Mouse (Mus musculus) spleen, adult 2 months (tissue): ENCODE data around the gene Calcoco1.

ENCODE experiments used
- CTCF ChIP-seq: fragments of 200-500 bp; IDR thresholded peaks from 2 replicates; pipeline ENCODE4 v1.5.1; 2011; ENCODE audit warnings: mild to moderate bottlenecking, inconsistent platforms; ENCODE audit not compliant: insufficient read depth, insufficient read length, insufficient replicate concordance; ENCODE audit errors: extremely low read depth
- POLR2A ChIP-seq: fragments of 200-500 bp; IDR thresholded peaks from 2 replicates; pipeline ENCODE4 v1.6.1; 2011; ENCODE audit warnings: low read depth, low read length, inconsistent platforms

- TF ChIP-seq CTCF, result no peak
- TF ChIP-seq POLR2A, result no peak
Observed at GRCm38 (mm10) chr15:102722500-102722931, 538 bp upstream of the Calcoco1 start.
